Mouse (Mus musculus) heart, postnatal 0 days (tissue): ENCODE data around the gene Olfr1344. TPM values are rescaled to one million over a fixed set of nuclear protein-coding genes. Genes with fewer than 3 reads are reported as not detected.
"Not testable (repeated sequence)": the region's sequence is repeated elsewhere in the genome, so short reads cannot be mapped to it uniquely, and the experiment has no call there.

ENCODE experiments used
- ATAC-seq: fragments of 200-750 bp; cut with Nextera tagmentation; 2 replicates; pipeline ENCODE4 v1.8.0; 2017; ENCODE audit warnings: low read depth, moderate number of reproducible peaks, moderate library complexity; ENCODE audit not compliant: insufficient read depth
- DNase-seq: peaks from one replicate; pipeline ENCODE4 v3.0.0-alpha.2; 2016; ENCODE audit warnings: low spot score
- H3K27ac ChIP-seq: fragments of 300-500 bp; sonication (generic); 2 replicates; pipeline ENCODE4 v1.5.1; 2014; ENCODE audit warnings: low read depth, mild to moderate bottlenecking
- H3K27me3 ChIP-seq: fragments of 300-500 bp; sonication (generic); 2 replicates; pipeline ENCODE4 v1.6.1; 2014; ENCODE audit warnings: low read length, mixed read lengths; ENCODE audit not compliant: control insufficient read depth, insufficient read depth
- H3K36me3 ChIP-seq: fragments of 300-500 bp; sonication (generic); replicated peaks from 2 replicates; pipeline ENCODE4 v1.6.1; 2014; ENCODE audit warnings: low read length, mixed read lengths; ENCODE audit not compliant: control insufficient read depth, insufficient read depth
- H3K4me1 ChIP-seq: fragments of 300-500 bp; sonication (generic); 2 replicates; pipeline ENCODE4 v1.6.1; 2014; ENCODE audit warnings: antibody characterized with exemption; ENCODE audit not compliant: control insufficient read depth, insufficient read depth
- H3K4me2 ChIP-seq: fragments of 300-500 bp; sonication (generic); 2 replicates; pipeline ENCODE4 v1.6.1; 2014; ENCODE audit warnings: low read depth, mild to moderate bottlenecking, low read length, moderate library complexity
- H3K4me3 ChIP-seq: fragments of 300-500 bp; sonication (generic); 2 replicates; pipeline ENCODE4 v1.5.1; 2014; ENCODE audit warnings: low read depth, low read length
- H3K9ac ChIP-seq: fragments of 300-500 bp; sonication (generic); replicated peaks from 2 replicates; pipeline ENCODE4 v1.6.1; 2014; ENCODE audit warnings: low read depth, low read length, mixed read lengths
- H3K9me3 ChIP-seq: fragments of 300-500 bp; sonication (generic); replicated peaks from 2 replicates; pipeline ENCODE4 v1.6.1; 2016; ENCODE audit warnings: low read length; ENCODE audit not compliant: control insufficient read depth
- CTCF ChIP-seq: IDR thresholded peaks from 2 replicates; pipeline ENCODE4 v1.5.1; 2016; ENCODE audit warnings: antibody characterized with exemption, control low read depth, low read depth
- EP300 ChIP-seq: IDR thresholded peaks from 2 replicates; pipeline ENCODE4 v1.6.1; 2016; ENCODE audit warnings: antibody characterized with exemption, low read depth
- WGBS: fragments of 180-500 bp; shearing (Covaris S2); extraction: QIAGEN DNeasy Blood & Tissue Kit; methylation state at CpG from one replicate; pipeline ENCODE4 v1.1.7; 2014; 5-methylcytosine and 5-hydroxymethylcytosine counted together
- polyA plus RNA-seq: library from polyadenylated mRNA; unstranded; fragments of >200 nt; fragmentation: Nextera tagmentation; extraction: Ambion mirVana; gene quantifications from 2 replicates; pipeline ENCODE4 v1.2.1, GENCODE M21; 2015
- total RNA-seq: library from RNA; depleted of rRNA; stranded (reverse); fragments of >200 nt; gene quantifications from 2 replicates; pipeline ENCODE4 v1.2.3, GENCODE M21; 2014; ENCODE audit warnings: low replicate concordance; rRNA removed

The Olfr1344 gene
- total and polyA plus RNA-seq, 2 experiments from 2014 or later = not detected

DNA sequence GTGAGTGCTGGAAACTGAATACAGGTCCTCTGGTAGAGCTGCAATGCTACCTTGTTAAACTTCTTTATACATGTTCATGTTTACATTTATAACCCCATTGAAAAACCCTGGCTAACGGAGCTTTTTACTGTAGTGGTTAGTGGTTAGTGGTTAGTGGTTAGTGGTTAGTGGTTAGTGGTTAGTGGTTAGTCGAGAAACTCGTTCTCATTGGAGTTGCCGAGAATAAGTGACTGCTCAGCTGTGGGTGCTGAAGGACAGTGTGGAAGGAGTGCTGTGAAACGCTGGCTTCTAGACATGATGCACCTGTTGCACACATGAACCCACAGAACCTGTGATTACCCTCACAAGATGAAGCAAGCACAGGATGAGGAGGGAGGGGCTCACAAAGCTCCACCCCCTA is 9.3 kb downstream of the Olfr1344 start:
- H3K9ac ChIP-seq = no peak overlapping the region
- H3K27me3 ChIP-seq = no peaks in the 10 kb centered on the region
- no peaks in the 10 kb centered on the region for H3K36me3 ChIP-seq
- no peak overlapping the region for H3K4me3 ChIP-seq
- H3K4me2 ChIP-seq = no peak overlapping the region
- TF ChIP-seq EP300 (no peak), CTCF (no peak)
- H3K27ac ChIP-seq = no peak overlapping the region
- H3K4me1 ChIP-seq = no peaks in the 10 kb centered on the region
- DNase-seq (no peak), ATAC-seq (no peak)
- H3K9me3 ChIP-seq = no peaks in the 10 kb centered on the region
- 67% methylated on average over 5 of the region's 5 CpGs for WGBS

DNA sequence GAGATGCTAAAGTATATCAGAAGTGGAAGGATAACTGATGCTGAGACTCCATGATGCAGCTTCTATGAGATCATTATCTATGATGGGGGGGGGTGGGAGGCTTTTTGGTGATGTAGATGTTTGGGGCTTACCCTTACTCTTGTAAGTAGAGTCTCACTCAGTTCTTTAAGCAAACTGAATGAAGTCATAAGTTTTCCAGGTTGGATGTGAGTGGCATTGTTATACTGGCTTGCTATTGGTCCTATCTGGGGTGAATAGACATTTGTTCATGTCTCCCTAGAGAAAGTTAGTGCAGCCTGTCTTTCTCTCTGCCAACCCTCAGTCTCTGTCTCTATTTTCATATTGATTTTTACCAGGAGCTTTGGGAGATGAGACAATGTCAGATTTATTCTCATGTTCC is 17.4 kb downstream of the Olfr1344 start, which contains the start of gene Olfr1336:
Gene Olfr1336, plus strand, starts transcription at position 301 of the 400 bp plus-strand sequence.
- Histone ChIP-seq H3K4me2 (no peak within 1 kb of the TSS), H3K9ac (no peak within 1 kb of the TSS), H3K9me3 (no peaks in the 10 kb centered on the region), H3K27me3 (no peaks in the 10 kb centered on the region), H3K4me3 (no peak within 1 kb of the TSS), H3K36me3 (no peaks in the 10 kb centered on the region), H3K27ac (no peak within 1 kb of the TSS), H3K4me1 (no peaks in the 10 kb centered on the region)
- ATAC-seq = no peak
- no peak for TF ChIP-seq EP300
- TF ChIP-seq CTCF = no peak
- DNase-seq = no peak

DNA sequence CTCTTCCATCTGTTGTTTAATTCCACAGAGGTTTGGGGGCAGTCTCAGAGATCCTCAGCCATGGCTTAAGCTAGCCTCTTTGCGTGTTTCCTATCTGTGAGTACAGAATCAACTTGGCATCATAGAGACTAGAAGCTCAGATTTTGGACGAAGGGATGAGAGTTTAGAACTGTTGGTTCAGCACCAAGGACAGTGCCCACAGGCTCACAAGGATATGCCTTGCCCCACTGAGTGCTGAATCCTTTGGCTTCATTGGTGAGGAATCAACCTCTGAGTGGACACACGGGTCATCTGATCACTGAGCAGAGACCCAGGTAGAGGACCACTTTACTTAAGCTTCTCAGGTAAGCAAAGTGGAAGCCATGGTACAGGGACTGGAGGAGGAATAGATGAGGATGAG is 17.9 kb downstream of the Olfr1344 start:
- DNase-seq (no peak), ATAC-seq (no peak)
- WGBS = 41% methylated on average over 3 of the region's 3 CpGs
- Histone ChIP-seq H3K36me3 (no peaks in the 10 kb centered on the region), H3K4me1 (no peaks in the 10 kb centered on the region), H3K4me2 (no peak overlapping the region), H3K9me3 (no peaks in the 10 kb centered on the region), H3K27ac (no peak overlapping the region), H3K4me3 (no peak overlapping the region), H3K9ac (no peak overlapping the region), H3K27me3 (no peaks in the 10 kb centered on the region)
- no peak for TF ChIP-seq CTCF
- TF ChIP-seq EP300 = no peak

DNA sequence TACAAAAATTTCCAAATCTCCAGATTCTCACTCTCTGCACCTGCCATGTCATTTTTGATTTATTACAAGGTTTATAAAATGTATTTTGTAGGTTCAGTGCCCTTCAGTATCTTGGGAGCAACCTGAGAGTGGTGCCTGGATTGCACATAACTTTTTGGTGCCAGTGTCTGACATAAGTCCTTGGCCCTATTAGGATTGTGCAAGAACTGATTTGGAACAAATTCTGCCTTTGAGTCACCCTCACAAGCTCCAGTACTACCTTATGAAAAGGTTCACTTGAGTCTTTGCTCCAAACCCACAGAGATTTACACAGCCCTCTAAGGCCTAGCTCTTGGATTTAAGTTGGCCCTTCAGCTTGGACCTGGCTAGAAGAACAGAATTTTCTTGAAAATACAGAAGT is 28.5 kb downstream of the Olfr1344 start, which contains the start of gene Olfr1346:
Gene Olfr1346, plus strand, starts transcription at position 151 of the 400 bp plus-strand sequence.
- no peaks in the 10 kb centered on the region for H3K36me3 ChIP-seq
- ATAC-seq = no peak
- no peak for TF ChIP-seq EP300
- TF ChIP-seq CTCF = no peak
- H3K27me3 ChIP-seq = no peaks in the 10 kb centered on the region
- H3K9me3 ChIP-seq = no peaks in the 10 kb centered on the region
- H3K4me1 ChIP-seq = no peaks in the 10 kb centered on the region
- no peak within 1 kb of the TSS for H3K4me3 ChIP-seq
- no peak within 1 kb of the TSS for H3K9ac ChIP-seq
- no peak within 1 kb of the TSS for H3K27ac ChIP-seq
- H3K4me2 ChIP-seq = no peak within 1 kb of the TSS
- no peak for DNase-seq

DNA sequence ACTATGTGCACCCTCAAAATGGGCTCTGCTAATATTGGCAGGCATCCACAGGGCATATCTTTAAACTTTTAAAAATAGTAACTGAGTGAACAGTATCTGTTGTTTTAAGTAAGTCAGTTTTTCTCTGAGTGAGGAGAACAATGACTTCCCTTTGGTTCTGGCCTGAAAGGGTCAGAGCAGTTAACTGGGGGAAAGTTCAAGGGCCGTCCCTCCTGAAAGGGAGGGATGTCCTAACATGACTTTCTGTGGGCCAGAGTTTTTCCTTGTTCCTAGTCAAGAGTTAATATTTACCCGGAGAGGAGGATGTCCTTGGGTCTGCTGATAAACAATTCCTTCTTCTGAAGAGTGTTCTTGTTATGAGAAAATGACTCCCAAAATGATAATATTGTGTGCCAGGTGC is 39.1 kb downstream of the Olfr1344 start:
- not testable (repeated sequence) for H3K4me2 ChIP-seq, H3K36me3 ChIP-seq, ATAC-seq, H3K9me3 ChIP-seq, H3K4me1 ChIP-seq, H3K4me3 ChIP-seq, H3K27ac ChIP-seq, DNase-seq, H3K9ac ChIP-seq, H3K27me3 ChIP-seq
- 54% methylated on average over 2 of the region's 2 CpGs for WGBS

DNA sequence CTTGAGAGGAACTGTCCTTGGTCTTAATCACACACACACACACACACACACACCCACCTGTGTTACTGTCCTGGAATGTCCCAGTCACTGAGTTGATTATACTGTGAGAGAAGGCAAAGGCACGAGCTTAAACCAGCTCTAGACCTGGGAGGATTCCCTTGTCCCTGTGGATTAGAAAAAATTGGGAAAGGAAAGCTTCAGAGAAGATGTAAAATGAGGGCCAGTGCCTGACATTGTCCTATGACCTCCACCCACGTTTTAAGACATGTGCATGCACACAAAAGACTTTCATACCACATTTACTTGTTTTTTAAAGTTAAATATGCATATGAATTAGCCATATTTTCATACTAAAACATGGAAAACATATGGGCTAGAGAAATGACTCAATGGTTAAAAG is 48.4 kb downstream of the Olfr1344 start, which contains the start of gene Olfr5:
Gene Olfr5, minus strand, starts transcription at position 101 of the 400 bp plus-strand sequence.
- H3K4me1 ChIP-seq = no peaks in the 10 kb centered on the region
- no peak for TF ChIP-seq CTCF
- no peak for TF ChIP-seq EP300
- H3K9ac ChIP-seq = no peak within 1 kb of the TSS
- 21% methylated on average over 2 of the region's 2 CpGs for WGBS
- no peak for DNase-seq
- peaks cover 3% of the 10 kb centered on the region for H3K9me3 ChIP-seq
- H3K27ac ChIP-seq = no peak within 1 kb of the TSS
- no peaks in the 10 kb centered on the region for H3K27me3 ChIP-seq
- ATAC-seq = no peak
- no peak within 1 kb of the TSS for H3K4me2 ChIP-seq
- H3K4me3 ChIP-seq = no peak within 1 kb of the TSS
- H3K36me3 ChIP-seq = no peaks in the 10 kb centered on the region

Other genes starting within 250 kb of the Olfr1344 start
- gene Galp, start 241.6 kb upstream of the Olfr1344 start, total RNA-seq = not detected in 2 replicates
- gene Galp, start 241.6 kb upstream of the Olfr1344 start, polyA plus RNA-seq = not detected in 2 replicates
- not detected in 2 replicates for gene Zscan5b, start 216.4 kb upstream of the Olfr1344 start, total RNA-seq
- gene Zscan5b, start 216.4 kb upstream of the Olfr1344 start, polyA plus RNA-seq = not detected in 2 replicates
- gene Epp13, start 186.0 kb upstream of the Olfr1344 start, total RNA-seq = not detected in 2 replicates
- not detected in 2 replicates for gene Epp13, start 186.0 kb upstream of the Olfr1344 start, polyA plus RNA-seq
- gene Zfp667, start 152.1 kb upstream of the Olfr1344 start, total RNA-seq = 0.95 and 2.7 TPM in 2 replicates
- 3.3 and 4.7 TPM in 2 replicates for gene Zfp667, start 152.1 kb upstream of the Olfr1344 start, polyA plus RNA-seq
- gene Zfp583, start 107.4 kb upstream of the Olfr1344 start, total RNA-seq = 3.1 TPM in 1 of 2 replicates, not detected in the other
- gene Zfp583, start 107.4 kb upstream of the Olfr1344 start, polyA plus RNA-seq = 2.6 and 3.1 TPM in 2 replicates
- not detected in 2 replicates for gene Gm3854, start 94.9 kb upstream of the Olfr1344 start, total RNA-seq
- gene Gm3854, start 94.9 kb upstream of the Olfr1344 start, polyA plus RNA-seq = 0.44 and 0.51 TPM in 2 replicates
- gene Zfp78, start 75.4 kb upstream of the Olfr1344 start, total RNA-seq = 0.11 TPM in 1 of 2 replicates, not detected in the other
- 0.94 and 1.3 TPM in 2 replicates for gene Zfp78, start 75.4 kb upstream of the Olfr1344 start, polyA plus RNA-seq
- gene Zfp28, start 55.4 kb upstream of the Olfr1344 start, total RNA-seq = 2.5 and 5.3 TPM in 2 replicates
- 6.9 and 8.0 TPM in 2 replicates for gene Zfp28, start 55.4 kb upstream of the Olfr1344 start, polyA plus RNA-seq
- not detected in 2 replicates for gene Smim17, start 40.0 kb upstream of the Olfr1344 start, total RNA-seq
- gene Smim17, start 40.0 kb upstream of the Olfr1344 start, polyA plus RNA-seq = 0.12 and 0.21 TPM in 2 replicates
- gene Gm20715, start 28.4 kb upstream of the Olfr1344 start, total RNA-seq = not detected in 2 replicates
- gene Gm20715, start 28.4 kb upstream of the Olfr1344 start, polyA plus RNA-seq = not detected in 2 replicates
- gene Olfr1336, start 17.5 kb downstream of the Olfr1344 start, total RNA-seq = not detected in 2 replicates
- not detected in 2 replicates for gene Olfr1336, start 17.5 kb downstream of the Olfr1344 start, polyA plus RNA-seq
- not detected in 2 replicates for gene Olfr1346, start 28.4 kb downstream of the Olfr1344 start, total RNA-seq
- gene Olfr1346, start 28.4 kb downstream of the Olfr1344 start, polyA plus RNA-seq = not detected in 2 replicates
- not detected in 2 replicates for gene Olfr5, start 48.3 kb downstream of the Olfr1344 start, total RNA-seq
- not detected in 2 replicates for gene Olfr5, start 48.3 kb downstream of the Olfr1344 start, polyA plus RNA-seq
- gene Olfr1347, start 61.1 kb downstream of the Olfr1344 start, total RNA-seq = not detected in 2 replicates
- gene Olfr1347, start 61.1 kb downstream of the Olfr1344 start, polyA plus RNA-seq = not detected in 2 replicates
- gene Olfr1348, start 70.1 kb downstream of the Olfr1344 start, total RNA-seq = not detected in 2 replicates
- not detected in 2 replicates for gene Olfr1348, start 70.1 kb downstream of the Olfr1344 start, polyA plus RNA-seq
- gene Olfr1349, start 84.3 kb downstream of the Olfr1344 start, total RNA-seq = not detected in 2 replicates
- not detected in 2 replicates for gene Olfr1349, start 84.3 kb downstream of the Olfr1344 start, polyA plus RNA-seq
- gene Olfr1350, start 126.2 kb downstream of the Olfr1344 start, total RNA-seq = not detected in 2 replicates
- gene Olfr1350, start 126.2 kb downstream of the Olfr1344 start, polyA plus RNA-seq = not detected in 2 replicates